In the genomic region with DNA sequence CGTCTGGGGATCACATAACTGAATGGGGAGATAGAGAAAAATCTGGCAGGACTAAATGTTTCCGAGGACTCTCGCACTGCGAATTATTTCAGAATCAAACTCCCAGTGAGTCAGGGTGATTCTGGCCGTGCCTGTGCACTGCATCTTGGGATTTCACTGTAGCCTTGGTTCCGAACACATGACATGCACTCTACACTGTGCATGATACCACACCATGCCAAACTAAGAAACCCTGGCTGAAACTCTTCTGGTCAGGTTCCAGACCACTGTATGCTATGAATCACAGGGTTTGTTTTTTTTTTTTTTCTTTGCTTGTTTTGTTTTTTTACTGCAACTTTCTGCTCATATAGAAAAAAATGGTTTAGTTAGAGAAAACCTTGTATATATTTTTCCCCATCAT, we compare ENCODE assay signal across 12 mouse cellular contexts.
"Had no signal": no experiment of that assay in that cellular context is flagged by ENCODE, and none has a peak within 500 bp of the region (broad histone marks: within the 10 kb centered on the region; RNA-seq: fewer than 3 reads in every experiment).

No protein-coding gene starts in this region.

- H3K9me3 ChIP-seq: limb, embryonic 10.5 days; liver, embryonic 15.5 days; midbrain, embryonic 13.5 days; neural tube, embryonic 15.5 days had no signal

- H3K4me2 ChIP-seq: liver, embryonic 11.5 days; liver, embryonic 15.5 days; midbrain, embryonic 13.5 days; neural tube, embryonic 15.5 days had no signal

- H3K36me3 ChIP-seq: limb, embryonic 10.5 days; liver, embryonic 15.5 days; midbrain, embryonic 13.5 days; neural tube, embryonic 15.5 days had no signal

- H3K27ac ChIP-seq: limb, embryonic 10.5 days; liver, embryonic 15.5 days; midbrain, embryonic 13.5 days; neural tube, embryonic 15.5 days had no signal

- H3K4me1 ChIP-seq: liver, embryonic 15.5 days; neural tube, embryonic 15.5 days had no signal

- H3K27me3 ChIP-seq: midbrain, embryonic 13.5 days; neural tube, embryonic 15.5 days had no signal

- H3K9ac ChIP-seq: liver, embryonic 15.5 days; midbrain, embryonic 13.5 days; neural tube, embryonic 15.5 days had no signal

- H3K4me3 ChIP-seq: limb, embryonic 10.5 days; liver, embryonic 15.5 days; midbrain, embryonic 13.5 days; neural tube, embryonic 15.5 days had no signal

- ATAC-seq: lung, postnatal 0 days; midbrain, embryonic 13.5 days had no signal

- DNase-seq: kidney, postnatal 10 days; lung, adult 2 months; lung, postnatal 36 days; right cerebral cortex, adult 18-20 months; right cerebral cortex, postnatal 25 days; thymus, postnatal 36 days had no signal
